Mouse (Mus musculus) forebrain, embryonic 13.5 days (tissue): ENCODE results near the gene Arih2. TPM values are rescaled to one million over a fixed set of nuclear protein-coding genes. Genes with fewer than 3 reads are reported as not detected.

Experiments
- ATAC-seq: fragments of 200-750 bp; cut with Nextera tagmentation; 2 replicates; pipeline ENCODE4 v1.8.0; 2017
- H3K27ac ChIP-seq: fragments of 300-500 bp; sonication (generic); 2 replicates; pipeline ENCODE4 v1.5.1; 2015; ENCODE audit warnings: inconsistent platforms, mild to moderate bottlenecking, moderate library complexity
- H3K27me3 ChIP-seq: fragments of 300-500 bp; sonication (generic); 2 replicates; pipeline ENCODE4 v1.6.1; 2015; ENCODE audit warnings: mild to moderate bottlenecking, inconsistent platforms
- H3K36me3 ChIP-seq: fragments of 300-500 bp; sonication (generic); 2 replicates; pipeline ENCODE4 v1.6.1; 2015; ENCODE audit warnings: mild to moderate bottlenecking, inconsistent platforms; ENCODE audit not compliant: poor library complexity, severe bottlenecking
- H3K4me1 ChIP-seq: fragments of 300-500 bp; sonication (generic); 2 replicates; pipeline ENCODE4 v1.6.1; 2015; ENCODE audit warnings: inconsistent platforms
- H3K4me2 ChIP-seq: fragments of 300-500 bp; sonication (generic); 2 replicates; pipeline ENCODE4 v1.6.1; 2015; ENCODE audit warnings: inconsistent platforms, mild to moderate bottlenecking, moderate library complexity
- H3K4me3 ChIP-seq: fragments of 300-500 bp; sonication (generic); 2 replicates; pipeline ENCODE4 v1.5.1; 2015; ENCODE audit warnings: mild to moderate bottlenecking, inconsistent platforms
- H3K9ac ChIP-seq: fragments of 300-500 bp; sonication (generic); 2 replicates; pipeline ENCODE4 v1.6.1; 2015; ENCODE audit warnings: mild to moderate bottlenecking, inconsistent platforms
- H3K9me3 ChIP-seq: fragments of 300-500 bp; sonication (generic); replicated peaks from 2 replicates; pipeline ENCODE4 v1.6.1; 2016; ENCODE audit warnings: inconsistent platforms
- WGBS: fragments of 180-500 bp; shearing (Covaris S2); methylation state at CpG from one replicate; pipeline ENCODE4 v1.1.7; 2015; 5-methylcytosine and 5-hydroxymethylcytosine counted together
- polyA plus RNA-seq: library from polyadenylated mRNA; unstranded; fragments of >200 nt; fragmentation: Nextera tagmentation; extraction: Ambion mirVana; gene quantifications from 2 replicates; pipeline ENCODE4 v1.2.1, GENCODE M21; 2015

The Arih2 gene
- polyA plus RNA-seq: 55.9 and 58.2 TPM in 2 replicates

GRCm38 (mm10) chr9:108648611-108649560 lies at the start of gene Arih2:
Gene Arih2 (minus strand): TSS chr9:108649386.
- Histone ChIP-seq H3K27me3 (no peaks in the 10 kb centered on the region), H3K4me1 (peaks cover 20% of the 10 kb centered on the region), H3K9ac (peak within 1 kb of the TSS; percentile 95), H3K27ac (peak within 1 kb of the TSS; percentile 86), H3K4me2 (peak within 1 kb of the TSS; percentile 98), H3K36me3 (peaks cover 4% of the 10 kb centered on the region; the same call in 1 of the 2 replicates), H3K9me3 (no peaks in the 10 kb centered on the region), H3K4me3 (peak within 1 kb of the TSS; percentile 98)
- WGBS: under 1% methylated on average over 99 of the region's 112 CpGs
- peak; percentile 99 for ATAC-seq

- Histone ChIP-seq H3K4me3 (no peak overlapping the region), H3K36me3 (peaks cover 9% of the 10 kb centered on the region), H3K9ac (no peak overlapping the region), H3K27ac (no peak overlapping the region), H3K9me3 (no peaks in the 10 kb centered on the region), H3K27me3 (no peaks in the 10 kb centered on the region), H3K4me1 (peaks cover 29% of the 10 kb centered on the region), H3K4me2 (peak overlapping the region; percentile 83)
- ATAC-seq: no peak
- WGBS: 94% methylated on average over 1 of the region's 1 CpGs
Measured at GRCm38 (mm10) chr9:108694533-108694932, 45.3 kb upstream of the Arih2 start.

- WGBS: 49% methylated on average over 4 of the region's 4 CpGs
- peak overlapping the region; percentile 41 for H3K9ac ChIP-seq
- no peak for ATAC-seq
- no peak overlapping the region for H3K27ac ChIP-seq
- peaks cover 9% of the 10 kb centered on the region for H3K36me3 ChIP-seq
- H3K27me3 ChIP-seq: no peaks in the 10 kb centered on the region
- H3K4me1 ChIP-seq: peaks cover 33% of the 10 kb centered on the region
- peak overlapping the region; percentile 70; the same call in 1 of the 2 replicates for H3K4me3 ChIP-seq
- peak overlapping the region; percentile 83 for H3K4me2 ChIP-seq
- H3K9me3 ChIP-seq: no peaks in the 10 kb centered on the region
Measured at GRCm38 (mm10) chr9:108693946-108694345, 44.8 kb upstream of the Arih2 start.

- H3K4me3 ChIP-seq: peak overlapping the region; percentile 70
- 0 out of 2 replicates have a peak, but pooled peaks cover 4% of the 10 kb centered on the region for H3K36me3 ChIP-seq
- peaks cover 35% of the 10 kb centered on the region for H3K4me1 ChIP-seq
- peak; percentile 81 for ATAC-seq
- peak overlapping the region; percentile 78 for H3K9ac ChIP-seq
- WGBS: under 1% methylated on average over 91 of the region's 92 CpGs
- no peaks in the 10 kb centered on the region for H3K27me3 ChIP-seq
- H3K27ac ChIP-seq: peak overlapping the region; percentile 70
- H3K4me2 ChIP-seq: peak overlapping the region; percentile 83
- H3K9me3 ChIP-seq: no peaks in the 10 kb centered on the region
Measured at GRCm38 (mm10) chr9:108692226-108693041, 43.2 kb upstream of the Arih2 start.

GRCm38 (mm10) chr9:108691846-108692225 lies 42.6 kb upstream of the Arih2 start:
- peak; percentile 91 for ATAC-seq
- Histone ChIP-seq H3K9me3 (no peaks in the 10 kb centered on the region), H3K4me2 (peak overlapping the region; percentile 83), H3K36me3 (0 out of 2 replicates have a peak, but pooled peaks cover 4% of the 10 kb centered on the region), H3K27ac (peak overlapping the region; percentile 70), H3K9ac (peak overlapping the region; percentile 78), H3K27me3 (no peaks in the 10 kb centered on the region), H3K4me1 (peaks cover 35% of the 10 kb centered on the region), H3K4me3 (peak overlapping the region; percentile 70)
- WGBS: 0% methylated on average over 15 of the region's 42 CpGs

- Histone ChIP-seq H3K27ac (no peak overlapping the region), H3K36me3 (0 out of 2 replicates have a peak, but pooled peaks cover 4% of the 10 kb centered on the region), H3K9ac (peak overlapping the region; percentile 78), H3K9me3 (no peaks in the 10 kb centered on the region), H3K27me3 (no peaks in the 10 kb centered on the region), H3K4me3 (peak overlapping the region; percentile 70), H3K4me2 (peak overlapping the region; percentile 83), H3K4me1 (peaks cover 39% of the 10 kb centered on the region)
- WGBS: 69% methylated on average over 8 of the region's 8 CpGs
- no peak for ATAC-seq
Measured at GRCm38 (mm10) chr9:108691371-108691770, 42.2 kb upstream of the Arih2 start.

GRCm38 (mm10) chr9:108690914-108691313 lies 41.7 kb upstream of the Arih2 start:
- H3K4me1 ChIP-seq: peaks cover 39% of the 10 kb centered on the region
- no peak overlapping the region for H3K9ac ChIP-seq
- H3K36me3 ChIP-seq: 0 out of 2 replicates have a peak, but pooled peaks cover 4% of the 10 kb centered on the region
- ATAC-seq: no peak
- H3K27ac ChIP-seq: no peak overlapping the region
- no peak overlapping the region for H3K4me2 ChIP-seq
- no peaks in the 10 kb centered on the region for H3K27me3 ChIP-seq
- H3K4me3 ChIP-seq: no peak overlapping the region
- WGBS: 73% methylated on average over 6 of the region's 6 CpGs
- H3K9me3 ChIP-seq: no peaks in the 10 kb centered on the region

GRCm38 (mm10) chr9:108689993-108690392 lies 40.8 kb upstream of the Arih2 start:
- H3K4me1 ChIP-seq: peaks cover 39% of the 10 kb centered on the region
- WGBS: 94% methylated on average over 1 of the region's 1 CpGs
- no peak overlapping the region for H3K4me3 ChIP-seq
- H3K4me2 ChIP-seq: no peak overlapping the region
- H3K36me3 ChIP-seq: 0 out of 2 replicates have a peak, but pooled peaks cover 4% of the 10 kb centered on the region
- no peak overlapping the region for H3K9ac ChIP-seq
- H3K9me3 ChIP-seq: no peaks in the 10 kb centered on the region
- no peak for ATAC-seq
- H3K27ac ChIP-seq: no peak overlapping the region
- H3K27me3 ChIP-seq: no peaks in the 10 kb centered on the region

GRCm38 (mm10) chr9:108689106-108689505 lies 39.9 kb upstream of the Arih2 start, which contains the start of gene Prkar2a:
Gene Prkar2a (plus strand): TSS chr9:108689314.
- H3K4me2 ChIP-seq: no peak within 1 kb of the TSS
- ATAC-seq: no peak
- peaks cover 30% of the 10 kb centered on the region for H3K4me1 ChIP-seq
- no peaks in the 10 kb centered on the region for H3K27me3 ChIP-seq
- no peaks in the 10 kb centered on the region for H3K9me3 ChIP-seq
- H3K9ac ChIP-seq: peak within 1 kb of the TSS; percentile 14; the same call in 1 of the 2 replicates
- WGBS: 17% methylated on average over 1 of the region's 1 CpGs
- peaks cover 6% of the 10 kb centered on the region; the same call in 1 of the 2 replicates for H3K36me3 ChIP-seq
- H3K27ac ChIP-seq: peak within 1 kb of the TSS; percentile 49; the same call in 1 of the 2 replicates
- H3K4me3 ChIP-seq: no peak within 1 kb of the TSS

GRCm38 (mm10) chr9:108688451-108688850 lies 39.3 kb upstream of the Arih2 start:
- H3K4me2 ChIP-seq: no peak overlapping the region
- 0 out of 2 replicates have a peak overlapping the region, but pooled peaks have one; percentile 49 for H3K27ac ChIP-seq
- H3K4me3 ChIP-seq: no peak overlapping the region
- H3K36me3 ChIP-seq: peaks cover 12% of the 10 kb centered on the region; the same call in 1 of the 2 replicates
- H3K27me3 ChIP-seq: no peaks in the 10 kb centered on the region
- H3K4me1 ChIP-seq: peaks cover 23% of the 10 kb centered on the region
- no peak overlapping the region for H3K9ac ChIP-seq
- H3K9me3 ChIP-seq: no peaks in the 10 kb centered on the region
- ATAC-seq: no peak
- 77% methylated on average over 9 of the region's 9 CpGs for WGBS

GRCm38 (mm10) chr9:108687686-108688085 lies 38.5 kb upstream of the Arih2 start:
- no peak for ATAC-seq
- no peak overlapping the region for H3K9ac ChIP-seq

More at GRCm38 (mm10) chr9:108687686-108688085, 38.5 kb upstream of the Arih2 start:
- WGBS: 85% methylated on average over 2 of the region's 2 CpGs
- Histone ChIP-seq H3K4me3 (no peak overlapping the region), H3K27me3 (no peaks in the 10 kb centered on the region), H3K9me3 (no peaks in the 10 kb centered on the region), H3K27ac (no peak overlapping the region), H3K4me2 (no peak overlapping the region), H3K36me3 (peaks cover 20% of the 10 kb centered on the region), H3K4me1 (peaks cover 17% of the 10 kb centered on the region)
